Mouse (Mus musculus) heart, adult 11 months (tissue): Measurements from ENCODE around the gene Ddx41.

ENCODE experiments used
- DNase-seq: peaks from one replicate; pipeline ENCODE4 v3.0.0; 2022

Gene Ddx41

DNA sequence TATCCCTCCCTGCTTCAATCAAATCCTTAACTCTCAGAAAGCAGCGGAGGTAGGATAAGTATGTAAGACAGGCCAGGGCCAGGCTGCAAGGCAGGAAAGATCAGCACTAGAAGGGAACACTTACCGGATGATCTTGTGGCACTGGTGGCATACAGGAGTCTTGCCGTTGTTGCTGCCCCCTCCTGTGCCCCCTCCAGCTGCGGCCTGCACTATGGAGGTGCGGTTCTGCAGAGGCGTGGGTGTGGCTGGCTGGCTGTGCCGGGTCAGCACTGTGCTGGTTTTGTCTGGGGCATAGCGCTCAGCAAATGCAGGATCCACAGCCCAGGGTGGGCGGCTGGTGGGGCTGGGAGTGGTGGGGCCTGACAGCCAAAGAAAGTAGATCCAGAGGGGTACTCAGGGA is 30.6 kb downstream of the Ddx41 start:
- DNase-seq: peak; percentile 88

GRCm38 (mm10) chr13:55504390-55504789 is 32.1 kb downstream of the Ddx41 start:
- no peak for DNase-seq

DNA sequence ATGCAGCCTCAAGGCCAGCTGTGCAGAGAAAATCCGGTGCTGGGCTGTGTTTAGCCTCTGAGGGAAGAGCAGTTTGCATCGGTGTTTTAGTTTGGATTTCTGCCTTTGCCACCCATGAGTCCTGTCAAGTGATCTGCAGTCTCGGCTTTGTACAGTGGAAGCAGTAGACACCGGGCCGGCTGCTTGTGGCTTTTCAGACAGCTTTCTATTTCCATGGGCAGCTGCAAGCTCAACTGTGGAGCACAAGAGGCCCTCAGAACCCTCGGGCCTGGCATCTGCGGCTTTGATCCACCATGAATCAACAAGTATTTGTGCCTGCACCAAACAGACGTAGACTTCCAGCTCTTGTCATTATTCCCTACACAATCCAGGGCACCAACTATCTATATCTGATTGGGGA is 34.1 kb downstream of the Ddx41 start:
- DNase-seq: no peak

DNA sequence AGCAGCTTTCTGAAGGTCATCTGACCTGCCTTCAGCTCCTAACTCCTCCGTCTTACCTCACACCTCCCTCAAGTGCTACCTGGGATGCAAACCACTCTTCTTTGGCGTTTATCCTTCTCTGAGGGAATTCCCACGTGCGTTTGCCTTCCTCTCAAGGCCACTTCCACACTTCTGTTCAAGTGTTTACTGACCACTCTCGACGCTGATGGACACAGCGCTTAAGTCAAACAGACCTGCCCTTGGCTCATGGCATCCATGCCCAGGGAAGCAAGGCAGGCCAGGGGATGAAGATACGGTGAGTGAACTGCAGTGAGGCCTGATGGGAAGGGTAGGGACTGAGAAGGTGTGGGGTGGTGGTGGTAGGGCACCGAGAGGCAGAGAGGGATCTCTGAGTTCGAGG is 35.9 kb downstream of the Ddx41 start:
- DNase-seq: no peak

- no peak for DNase-seq
Measured at GRCm38 (mm10) chr13:55498906-55499305, 37.6 kb downstream of the Ddx41 start.

DNA sequence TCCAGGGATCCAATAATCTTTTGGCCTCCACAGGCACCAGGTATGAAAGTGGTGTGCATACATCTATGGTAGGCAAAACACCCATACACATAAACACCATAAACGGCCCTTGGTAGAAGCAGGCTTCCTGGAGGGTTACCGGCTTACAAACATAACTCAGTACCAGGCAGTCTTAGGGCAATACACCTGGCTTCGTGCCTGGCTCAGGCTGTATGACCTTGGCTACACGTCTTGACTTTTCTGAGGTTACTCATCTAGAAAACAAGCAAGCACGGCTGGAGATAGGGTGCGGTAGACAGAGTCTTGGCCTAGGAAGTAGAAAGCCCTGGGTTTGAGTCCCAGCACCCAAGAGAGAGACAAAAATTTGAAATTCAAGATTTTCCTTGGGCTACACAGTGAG is 39.8 kb downstream of the Ddx41 start:
- DNase-seq: no peak

GRCm38 (mm10) chr13:55495702-55496101 is 40.8 kb downstream of the Ddx41 start:
- DNase-seq: no peak

DNA sequence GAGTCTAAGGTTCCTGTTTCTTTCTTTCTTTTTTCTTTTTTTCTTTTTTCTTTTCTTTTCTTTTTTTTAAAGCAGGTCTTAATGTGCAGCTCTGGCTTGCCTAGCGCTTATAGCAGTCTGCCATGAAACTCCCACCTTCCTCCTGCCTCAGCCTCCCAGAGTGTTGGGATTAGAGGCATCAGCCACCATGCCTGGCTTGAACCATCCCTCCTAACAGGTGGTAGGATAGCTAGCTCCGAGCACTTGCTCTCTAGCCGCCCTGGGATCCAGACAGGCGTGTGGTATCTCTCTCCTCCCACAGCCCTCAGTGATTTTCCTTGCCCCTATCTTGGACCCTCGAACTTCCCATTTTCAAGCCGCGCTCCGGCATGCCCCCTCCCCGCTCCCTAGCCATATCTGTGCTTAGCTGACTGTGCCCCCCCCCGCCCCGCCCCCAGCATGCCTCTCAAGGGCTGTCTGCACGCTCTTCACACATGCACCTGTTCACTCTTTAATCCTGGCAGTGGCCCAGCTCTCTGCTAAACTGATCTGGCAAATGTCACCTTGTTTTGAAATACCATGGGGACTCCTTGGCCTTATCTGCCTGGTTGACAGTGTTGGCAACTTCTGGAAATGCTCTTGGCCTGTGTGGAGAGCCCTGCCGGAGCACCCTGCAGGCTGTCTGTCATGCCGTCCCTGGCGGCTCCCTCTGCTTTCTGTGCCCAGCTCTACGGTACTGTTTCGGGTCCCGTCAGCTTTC is 41.4 kb downstream of the Ddx41 start:
- peak; percentile 98 for DNase-seq

DNA sequence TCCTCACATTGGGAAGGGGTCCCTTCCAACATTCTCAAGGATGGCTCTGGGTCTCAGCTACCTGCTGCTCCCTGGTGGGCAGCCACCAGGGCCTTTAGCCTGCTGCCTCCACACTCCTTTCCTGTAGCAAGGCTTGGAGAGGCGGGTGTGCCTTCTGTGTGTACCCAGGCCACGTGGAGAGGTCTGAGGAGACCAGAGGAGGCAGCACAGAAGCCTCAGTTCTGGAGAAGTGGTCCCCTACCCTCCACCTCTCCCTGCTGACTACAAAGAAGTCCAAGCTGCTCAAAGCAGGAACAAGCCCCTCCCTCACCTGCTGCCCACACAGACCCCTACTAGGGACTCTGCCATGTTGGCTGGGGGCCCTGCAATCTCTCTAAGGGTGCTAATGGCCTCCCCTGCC is 42.2 kb downstream of the Ddx41 start:
- no peak for DNase-seq

- DNase-seq: peak; percentile 96
Measured at GRCm38 (mm10) chr13:55487578-55488498, 48.6 kb downstream of the Ddx41 start, which contains the start of gene Dbn1. Dbn1 (minus strand) TSS chr13:55488111.

DNA sequence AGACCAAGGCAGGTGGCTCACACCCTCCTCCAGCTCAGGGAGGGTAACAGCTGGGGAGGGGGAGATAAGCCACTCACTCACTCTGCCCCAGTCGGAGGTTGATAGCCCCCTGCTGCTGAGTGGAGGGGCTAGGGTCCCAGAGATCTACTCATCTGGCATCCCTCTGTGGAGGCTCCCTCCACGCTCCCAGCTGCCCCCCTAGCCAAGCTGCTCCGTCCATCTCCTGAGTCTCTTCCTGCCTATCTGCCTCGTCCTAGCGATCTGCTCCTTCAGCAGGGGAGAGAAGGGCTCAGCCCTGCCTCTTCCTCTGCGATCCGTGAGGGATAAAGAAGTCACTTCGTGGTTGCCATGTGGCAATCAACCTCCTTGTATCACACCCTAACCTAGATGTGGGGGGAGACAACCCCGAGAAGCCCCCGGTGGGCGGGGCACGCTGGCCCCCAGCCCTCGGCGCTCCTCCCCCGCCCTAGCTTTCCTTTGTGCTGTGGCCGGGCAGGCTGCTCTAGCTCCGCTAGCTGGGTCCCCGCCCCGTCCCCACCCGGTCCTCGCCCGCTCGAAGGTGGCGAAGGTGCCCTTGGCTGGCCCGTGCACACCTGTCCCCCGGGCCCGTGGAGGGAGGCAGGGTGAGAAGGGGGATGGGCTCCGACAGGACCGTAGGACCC is 49.4 kb downstream of the Ddx41 start:
- peak; percentile 96 for DNase-seq

DNA sequence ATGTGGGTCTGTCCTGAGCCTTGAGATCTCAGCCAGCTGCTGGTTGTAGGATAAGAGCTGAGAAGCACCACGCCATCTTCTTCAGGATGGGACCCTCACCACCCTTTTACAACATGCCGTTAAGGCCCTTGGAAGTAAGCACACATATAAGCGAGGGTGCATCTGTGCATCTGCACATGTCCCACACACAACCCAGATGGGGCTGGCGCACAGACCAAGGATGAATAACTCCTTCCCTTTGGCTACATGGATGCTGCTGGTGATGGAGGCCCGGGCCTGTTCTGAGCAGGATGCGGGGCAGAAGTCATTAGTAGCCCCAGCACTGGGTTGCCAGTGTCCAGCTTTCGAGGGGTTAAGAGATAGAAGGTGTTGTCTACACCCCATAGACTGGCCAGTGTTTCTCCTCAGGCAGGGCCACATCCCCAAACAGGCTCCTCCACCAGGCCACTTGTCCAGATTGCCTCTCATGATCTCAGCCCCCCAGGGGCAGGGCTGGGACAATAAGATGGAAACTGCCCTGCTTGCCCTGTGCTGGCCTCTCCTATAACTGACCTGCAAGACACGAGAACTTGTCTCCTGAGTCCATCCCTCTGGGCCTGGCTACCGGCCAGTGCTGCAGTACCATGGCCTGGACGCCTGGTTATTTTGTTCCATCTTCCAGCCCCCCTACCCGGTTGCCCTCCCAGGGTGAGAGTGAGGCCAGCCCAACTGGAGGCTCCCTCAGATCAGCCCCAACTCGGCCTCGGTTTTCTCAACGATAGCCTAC is 50.2 kb downstream of the Ddx41 start:
- DNase-seq: no peak

GRCm38 (mm10) chr13:55484520-55485088 is 51.9 kb downstream of the Ddx41 start:
- no peak for DNase-seq

GRCm38 (mm10) chr13:55483593-55483992 is 52.9 kb downstream of the Ddx41 start:
- no peak for DNase-seq

GRCm38 (mm10) chr13:55483071-55483470 is 53.4 kb downstream of the Ddx41 start:
- DNase-seq: no peak

DNA sequence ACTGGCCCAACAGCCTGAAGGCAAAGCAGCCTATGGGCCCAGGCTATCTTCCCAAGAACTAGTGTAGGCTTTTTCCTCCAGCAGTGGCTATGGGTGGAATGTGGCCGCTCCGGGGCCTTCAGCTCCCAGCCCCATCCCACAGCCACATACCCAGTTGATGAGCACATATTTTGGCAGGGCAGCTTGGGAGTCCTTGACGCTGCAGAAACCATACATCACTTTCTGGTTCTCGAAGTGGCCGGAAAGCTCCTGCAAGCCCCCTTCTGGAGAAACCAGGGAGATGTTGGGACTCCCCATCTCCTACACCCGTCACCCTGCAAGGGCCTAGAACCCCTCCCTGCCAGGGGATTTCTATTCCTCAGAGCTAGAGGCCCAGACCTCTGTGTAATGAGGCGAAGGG is 53.9 kb downstream of the Ddx41 start:
- DNase-seq: no peak
